Mouse (Mus musculus) left cerebral cortex, postnatal 4 days (tissue): ENCODE measurements at regions not wholly inside any gene's neighbourhood (a gene's known extent, or its start where the extent isn't known, plus 50 kb on each side); places are given as distances from the start of the nearest gene placed in this dataset.

Experiments
- DNase-seq: peaks from one replicate; pipeline ENCODE4 v3.0.0-alpha.2; 2022
- intact Hi-C: fragments of 180-260 bp; cut with DNase I; formaldehyde crosslinking; loops from one replicate; pipeline ENCODE4 v1.15.1; 2025

- intact Hi-C loops, result no loop called here
These were observed 50.9 kb upstream of the Fstl1 start for GRCm38 (mm10) chr16:37725745-37726144.

GRCm38 (mm10) chr16:37715173-37715572 lies 60.9 kb upstream of the Ndufb4 start:
- intact Hi-C loops, result no loop called here
- no peak for DNase-seq

More at GRCm38 (mm10) chr16:37725745-37726144, 50.9 kb upstream of the Fstl1 start:
- DNase-seq, result no peak

- intact Hi-C loops, result no loop called here
- no peak for DNase-seq
These were observed 60.0 kb upstream of the Ndufb4 start for GRCm38 (mm10) chr16:37714276-37714675.

- intact Hi-C loops, result loop anchor here (10.0 kb wide), 1 partner anchor 68 kb away; the partner anchor contains the start of gene Fstl1
- DNase-seq, result no peak
These were observed 52.1 kb upstream of the Ndufb4 start for GRCm38 (mm10) chr16:37706242-37706923.

- intact Hi-C loops, result loop anchor here (10.0 kb wide), 1 partner anchor 70 kb away; the partner anchor contains the start of gene Fstl1
- DNase-seq, result no peak
These were observed 51.0 kb upstream of the Ndufb4 start for GRCm38 (mm10) chr16:37705209-37705608.

GRCm38 (mm10) chr16:37704461-37705155 lies 50.4 kb upstream of the Ndufb4 start:
- intact Hi-C loops, result loop anchor here (10.0 kb wide), 1 partner anchor 70 kb away; the partner anchor contains the start of gene Fstl1
- no peak for DNase-seq
